10 mouse cellular contexts compared by ENCODE assay signal in genomic region chr10:127164190-127164589, GRCm38 (mm10). TPM values are rescaled to one million over a fixed set of nuclear protein-coding genes. Genes with fewer than 3 reads are reported as not detected.
DNase-seq lines count a peak whose midpoint lies in the region; ATAC-seq lines count a peak whose summit lies in the region.
"Had no signal": no experiment of that assay in that cellular context is flagged by ENCODE, and none has a peak within 500 bp of the region (broad histone marks: within the 10 kb centered on the region; RNA-seq: fewer than 3 reads in every experiment).

No protein-coding gene starts in this region.

- 0 out of 2 replicates have a peak, but pooled peaks cover 3% of the 10 kb centered on the region for H3K36me3 ChIP-seq in intestine, embryonic 14.5 days (ENCODE audit: control insufficient read depth, insufficient read depth, low read length)
- no peaks in the 10 kb centered on the region for H3K36me3 ChIP-seq in intestine, embryonic 15.5 days
- peaks cover 14% of the 10 kb centered on the region for H3K36me3 ChIP-seq in hindbrain, embryonic 14.5 days (replicated peaks; ENCODE audit: control insufficient read depth, insufficient read depth)
- H3K36me3 ChIP-seq in midbrain, embryonic 13.5 days: no peaks in the 10 kb centered on the region
- H3K36me3 ChIP-seq: embryonic facial prominence, embryonic 12.5 days; stomach, embryonic 15.5 days had no signal

- no peak overlapping the region for H3K9ac ChIP-seq in intestine, embryonic 14.5 days (ENCODE audit: low read length)
- no peak overlapping the region for H3K9ac ChIP-seq in intestine, embryonic 15.5 days
- no peak overlapping the region for H3K9ac ChIP-seq in hindbrain, embryonic 14.5 days
- no peak overlapping the region for H3K9ac ChIP-seq in midbrain, embryonic 13.5 days (replicated peaks)
- H3K9ac ChIP-seq: stomach, embryonic 15.5 days had no signal

- 87% methylated on average over 4 of the region's 4 CpGs for WGBS in intestine, embryonic 14.5 days
- 90% methylated on average over 4 of the region's 4 CpGs for WGBS in intestine, embryonic 15.5 days
- WGBS in hindbrain, embryonic 14.5 days: 91% methylated on average over 4 of the region's 4 CpGs
- whole genome bisulfite sequencing in midbrain, embryonic 13.5 days: 95% methylated on average over 4 of the region's 4 CpGs

- H3K27me3 ChIP-seq in intestine, embryonic 14.5 days (replicated peaks; ENCODE audit: control insufficient read depth, insufficient read depth, low read length): peaks cover 36% of the 10 kb centered on the region
- peaks cover 19% of the 10 kb centered on the region for H3K27me3 ChIP-seq in intestine, embryonic 15.5 days (replicated peaks)
- peaks cover 26% of the 10 kb centered on the region for H3K27me3 ChIP-seq in hindbrain, embryonic 14.5 days (ENCODE audit: control insufficient read depth, insufficient read depth, low read length)
- H3K27me3 ChIP-seq in midbrain, embryonic 13.5 days: peaks cover 50% of the 10 kb centered on the region

- no peak for DNase-seq in intestine, embryonic 14.5 days (ENCODE audit: low spot score)
- DNase-seq in NIH3T3 (ENCODE audit: low read depth): peak; percentile 1
- no peak for DNase-seq in hindbrain, embryonic 14.5 days (ENCODE audit: low spot score)
- DNase-seq in adrenal gland, adult 2 months: no peak
- no peak for DNase-seq in cerebellum, postnatal 14 days
- DNase-seq in right cerebral cortex, postnatal 4 days: no peak

- H3K4me3 ChIP-seq in intestine, embryonic 14.5 days (ENCODE audit: low read depth, low read length): no peak overlapping the region
- H3K4me3 ChIP-seq in intestine, embryonic 15.5 days (replicated peaks): no peak overlapping the region
- H3K4me3 ChIP-seq in hindbrain, embryonic 14.5 days (replicated peaks; ENCODE audit: low read length): peak overlapping the region; percentile 94; the same call in 1 of the 2 replicates
- no peak overlapping the region for H3K4me3 ChIP-seq in midbrain, embryonic 13.5 days (replicated peaks)

- H3K4me1 ChIP-seq in intestine, embryonic 14.5 days (replicated peaks; ENCODE audit: control insufficient read depth, insufficient read depth, low read length): peaks cover 12% of the 10 kb centered on the region; the same call in 1 of the 2 replicates
- peaks cover 10% of the 10 kb centered on the region for H3K4me1 ChIP-seq in intestine, embryonic 15.5 days (replicated peaks)
- H3K4me1 ChIP-seq in hindbrain, embryonic 14.5 days (replicated peaks; ENCODE audit: control insufficient read depth, insufficient read depth, low read length): peaks cover 11% of the 10 kb centered on the region
- H3K4me1 ChIP-seq in midbrain, embryonic 13.5 days (replicated peaks): peaks cover 25% of the 10 kb centered on the region

- no peak overlapping the region for H3K27ac ChIP-seq in intestine, embryonic 14.5 days (ENCODE audit: low read depth)
- no peak overlapping the region for H3K27ac ChIP-seq in intestine, embryonic 15.5 days
- H3K27ac ChIP-seq in hindbrain, embryonic 14.5 days: peak overlapping the region; percentile 95
- H3K27ac ChIP-seq in midbrain, embryonic 13.5 days: no peak overlapping the region; the same call in 1 of the 2 replicates
- H3K27ac ChIP-seq: embryonic facial prominence, embryonic 12.5 days; stomach, embryonic 15.5 days had no signal

- H3K4me2 ChIP-seq in intestine, embryonic 14.5 days (ENCODE audit: low read length): peak overlapping the region; percentile 100
- no peak overlapping the region; the same call in 1 of the 2 replicates for H3K4me2 ChIP-seq in intestine, embryonic 15.5 days (replicated peaks)
- peak overlapping the region; percentile 95 for H3K4me2 ChIP-seq in hindbrain, embryonic 14.5 days (replicated peaks)
- peak overlapping the region; percentile 98 for H3K4me2 ChIP-seq in midbrain, embryonic 13.5 days (replicated peaks)

- no peaks in the 10 kb centered on the region for H3K9me3 ChIP-seq in intestine, embryonic 14.5 days (ENCODE audit: control insufficient read depth, low read length)
- H3K9me3 ChIP-seq in intestine, embryonic 15.5 days: no peaks in the 10 kb centered on the region
- no peaks in the 10 kb centered on the region for H3K9me3 ChIP-seq in hindbrain, embryonic 14.5 days (ENCODE audit: control insufficient read depth, low read length)
- no peaks in the 10 kb centered on the region for H3K9me3 ChIP-seq in midbrain, embryonic 13.5 days
- H3K9me3 ChIP-seq: embryonic facial prominence, embryonic 12.5 days; stomach, embryonic 15.5 days had no signal

- ATAC-seq in intestine, embryonic 14.5 days (replicated peaks; ENCODE audit: low FRiP score, low TSS enrichment, low read depth): no peak
- ATAC-seq in intestine, embryonic 15.5 days: no peak
- ATAC-seq in hindbrain, embryonic 14.5 days (ENCODE audit: low FRiP score): no peak
- ATAC-seq in midbrain, embryonic 13.5 days: no peak

RNA-seq across cellular contexts. Expression of gene B4galnt1, which starts 0.8 kb away (rescaled TPM):
- polyA plus RNA-seq in intestine, embryonic 14.5 days (2014; fragmentation: Nextera tagmentation; extraction: Ambion mirVana): 54.3 and 66.0 TPM in 2 replicates
- polyA plus RNA-seq in intestine, embryonic 15.5 days (2015; fragmentation: Nextera tagmentation; extraction: Ambion mirVana): 52.5 and 55.2 TPM in 2 replicates
- polyA plus RNA-seq in hindbrain, embryonic 14.5 days (2014; fragmentation: Nextera tagmentation; extraction: Ambion mirVana): 73.7 and 79.1 TPM in 2 replicates
- 28.8 and 30.2 TPM in 2 replicates for polyA plus RNA-seq in midbrain, embryonic 13.5 days (2015; fragmentation: Nextera tagmentation; extraction: Ambion mirVana)
- 10 to 100 TPM in 1 of 2 experiments, 1 to 10 TPM in 1; 8.3 to 11.6 TPM for total RNA-seq in adrenal gland, adult 2 months (2021)
- polyA plus RNA-seq in adrenal gland, adult 2 months (2012; rRNA removed): 17.8 and 19.1 TPM in 2 replicates

RNA-seq across cellular contexts. Expression of gene Slc26a10, which starts 16.3 kb away (rescaled TPM):
- polyA plus RNA-seq in intestine, embryonic 14.5 days (2014; fragmentation: Nextera tagmentation; extraction: Ambion mirVana): 0.93 and 1.3 TPM in 2 replicates
- polyA plus RNA-seq in intestine, embryonic 15.5 days (2015; fragmentation: Nextera tagmentation; extraction: Ambion mirVana): 0.98 and 1.1 TPM in 2 replicates
- polyA plus RNA-seq in hindbrain, embryonic 14.5 days (2014; fragmentation: Nextera tagmentation; extraction: Ambion mirVana): 0.94 and 0.99 TPM in 2 replicates
- polyA plus RNA-seq in midbrain, embryonic 13.5 days (2015; fragmentation: Nextera tagmentation; extraction: Ambion mirVana): 0.86 and 1.0 TPM in 2 replicates
- under 1 TPM; 0.35 to 0.58 TPM for total RNA-seq in adrenal gland, adult 2 months (2021)
- polyA plus RNA-seq in adrenal gland, adult 2 months (2012; rRNA removed): 1.1 and 2.4 TPM in 2 replicates

RNA-seq across cellular contexts. Expression of gene Arhgef25, which starts 25.7 kb away (rescaled TPM):
- 49.0 and 57.7 TPM in 2 replicates for polyA plus RNA-seq in intestine, embryonic 14.5 days (2014; fragmentation: Nextera tagmentation; extraction: Ambion mirVana)
- 46.8 and 50.4 TPM in 2 replicates for polyA plus RNA-seq in intestine, embryonic 15.5 days (2015; fragmentation: Nextera tagmentation; extraction: Ambion mirVana)
- 23.5 and 25.5 TPM in 2 replicates for polyA plus RNA-seq in hindbrain, embryonic 14.5 days (2014; fragmentation: Nextera tagmentation; extraction: Ambion mirVana)
- 20.2 and 24.5 TPM in 2 replicates for polyA plus RNA-seq in midbrain, embryonic 13.5 days (2015; fragmentation: Nextera tagmentation; extraction: Ambion mirVana)
- total RNA-seq in adrenal gland, adult 2 months (2021): 10 to 100 TPM; 16.0 to 25.8 TPM
- polyA plus RNA-seq in adrenal gland, adult 2 months (2012; rRNA removed): 41.3 and 44.9 TPM in 2 replicates

RNA-seq across cellular contexts. Expression of gene Dtx3, which starts 31.3 kb away (rescaled TPM):
- 95.8 and 101 TPM in 2 replicates for polyA plus RNA-seq in intestine, embryonic 14.5 days (2014; fragmentation: Nextera tagmentation; extraction: Ambion mirVana)
- 70.6 and 75.4 TPM in 2 replicates for polyA plus RNA-seq in intestine, embryonic 15.5 days (2015; fragmentation: Nextera tagmentation; extraction: Ambion mirVana)
- polyA plus RNA-seq in hindbrain, embryonic 14.5 days (2014; fragmentation: Nextera tagmentation; extraction: Ambion mirVana): 223 and 231 TPM in 2 replicates
- polyA plus RNA-seq in midbrain, embryonic 13.5 days (2015; fragmentation: Nextera tagmentation; extraction: Ambion mirVana): 195 and 234 TPM in 2 replicates
- total RNA-seq in adrenal gland, adult 2 months (2021): 10 to 100 TPM; 53.6 to 75.7 TPM
- 203 and 219 TPM in 2 replicates for polyA plus RNA-seq in adrenal gland, adult 2 months (2012; rRNA removed)

RNA-seq across cellular contexts. Expression of gene Os9, which starts 43.3 kb away (rescaled TPM):
- 47.6 and 51.6 TPM in 2 replicates for polyA plus RNA-seq in intestine, embryonic 14.5 days (2014; fragmentation: Nextera tagmentation; extraction: Ambion mirVana)
- polyA plus RNA-seq in intestine, embryonic 15.5 days (2015; fragmentation: Nextera tagmentation; extraction: Ambion mirVana): 93.0 and 104 TPM in 2 replicates
- polyA plus RNA-seq in hindbrain, embryonic 14.5 days (2014; fragmentation: Nextera tagmentation; extraction: Ambion mirVana): 78.1 and 83.0 TPM in 2 replicates
- polyA plus RNA-seq in midbrain, embryonic 13.5 days (2015; fragmentation: Nextera tagmentation; extraction: Ambion mirVana): 134 and 138 TPM in 2 replicates
- total RNA-seq in adrenal gland, adult 2 months (2021): 100 to 1,000 TPM; 127 to 147 TPM
- 82.2 and 108 TPM in 2 replicates for polyA plus RNA-seq in adrenal gland, adult 2 months (2012; rRNA removed)
